Mouse (Mus musculus): Measurements from ENCODE around the gene Snx5. TPM values are rescaled to one million over a fixed set of nuclear protein-coding genes. Genes with fewer than 3 reads are reported as not detected.

Snx5 gene
- polyA plus RNA-seq, 1 experiment = 72.2 TPM

- DNase-seq (ENCODE audit: low spot score) = no peak
Observed at GRCm38 (mm10) chr2:144267004-144267730, 3.5 kb downstream of the Snx5 start.

- DNase-seq (ENCODE audit: low spot score) = no peak
Observed at GRCm38 (mm10) chr2:144265916-144266683, 4.6 kb downstream of the Snx5 start.

GRCm38 (mm10) chr2:144265120-144265488 is 5.6 kb downstream of the Snx5 start:
- DNase-seq (ENCODE audit: low spot score) = no peak

GRCm38 (mm10) chr2:144264398-144265119 is 6.1 kb downstream of the Snx5 start:
- no peak for DNase-seq (ENCODE audit: low spot score)

- no peak for DNase-seq (ENCODE audit: low spot score)
Observed at GRCm38 (mm10) chr2:144262837-144263236, 7.9 kb downstream of the Snx5 start.

GRCm38 (mm10) chr2:144250111-144250510 is 20.6 kb downstream of the Snx5 start:
- no peak for DNase-seq (ENCODE audit: low spot score)

GRCm38 (mm10) chr2:144248613-144249376 is 21.9 kb downstream of the Snx5 start:
- DNase-seq (ENCODE audit: low spot score) = no peak

- DNase-seq (ENCODE audit: low spot score) = no peak
Observed at GRCm38 (mm10) chr2:144247337-144247978, 23.2 kb downstream of the Snx5 start.

GRCm38 (mm10) chr2:144246270-144246669 is 24.4 kb downstream of the Snx5 start:
- DNase-seq (ENCODE audit: low spot score) = no peak

- DNase-seq (ENCODE audit: low spot score) = no peak
Observed at GRCm38 (mm10) chr2:144245464-144245863, 25.2 kb downstream of the Snx5 start.

- DNase-seq (ENCODE audit: low spot score) = no peak
Observed at GRCm38 (mm10) chr2:144240095-144240899, 30.4 kb downstream of the Snx5 start.

GRCm38 (mm10) chr2:144239318-144239717 is 31.4 kb downstream of the Snx5 start:
- no peak for DNase-seq (ENCODE audit: low spot score)

GRCm38 (mm10) chr2:144238341-144238740 is 32.4 kb downstream of the Snx5 start:
- no peak for DNase-seq (ENCODE audit: low spot score)

GRCm38 (mm10) chr2:144236791-144237584 is 33.7 kb downstream of the Snx5 start:
- no peak for DNase-seq (ENCODE audit: low spot score)

GRCm38 (mm10) chr2:144235776-144236175 is 34.9 kb downstream of the Snx5 start:
- no peak for DNase-seq (ENCODE audit: low spot score)

GRCm38 (mm10) chr2:144233534-144233933 is 37.2 kb downstream of the Snx5 start:
- no peak for DNase-seq (ENCODE audit: low spot score)

- no peak for DNase-seq (ENCODE audit: low spot score)
Observed at GRCm38 (mm10) chr2:144231115-144231514, 39.6 kb downstream of the Snx5 start.

- DNase-seq (ENCODE audit: low spot score) = no peak
Observed at GRCm38 (mm10) chr2:144230498-144230897, 40.2 kb downstream of the Snx5 start.

- DNase-seq (ENCODE audit: low spot score) = no peak
Observed at GRCm38 (mm10) chr2:144229647-144230046, 41.1 kb downstream of the Snx5 start.
